Mouse (Mus musculus) erythroblast, adult 5-6 weeks (primary cell): ENCODE results near the gene Igtp. TPM values are rescaled to one million over a fixed set of nuclear protein-coding genes. Genes with fewer than 3 reads are reported as not detected.

ENCODE experiments used
- ATAC-seq: replicated peaks from 2 replicates; pipeline ENCODE4 v1.8.0; 2016; ENCODE audit warnings: moderate number of reproducible peaks, mild to moderate bottlenecking, moderate TSS enrichment, inconsistent platforms; ENCODE audit not compliant: poor library complexity, low FRiP score, severe bottlenecking
- total RNA-seq, 2 experiments: library from RNA; stranded (forward) in 1 of 2; stranded (reverse) in 1 of 2; fragments of 150-400 nt in 1 of 2; fragments of 200-764, 138-1000 nt in 1 of 2; gene quantifications; 2 replicates each; pipeline versions ENCODE4 v1.2.3 to v1.2.4; 2015 to 2017; ENCODE audit warnings: low replicate concordance in 2 of 2

Gene Igtp
- 16.3 and 19.9 TPM in 2 replicates for total RNA-seq (2015; ENCODE audit: low replicate concordance)
- total RNA-seq (2017; ENCODE audit: low replicate concordance), result 21.7 and 22.6 TPM in 2 replicates

DNA sequence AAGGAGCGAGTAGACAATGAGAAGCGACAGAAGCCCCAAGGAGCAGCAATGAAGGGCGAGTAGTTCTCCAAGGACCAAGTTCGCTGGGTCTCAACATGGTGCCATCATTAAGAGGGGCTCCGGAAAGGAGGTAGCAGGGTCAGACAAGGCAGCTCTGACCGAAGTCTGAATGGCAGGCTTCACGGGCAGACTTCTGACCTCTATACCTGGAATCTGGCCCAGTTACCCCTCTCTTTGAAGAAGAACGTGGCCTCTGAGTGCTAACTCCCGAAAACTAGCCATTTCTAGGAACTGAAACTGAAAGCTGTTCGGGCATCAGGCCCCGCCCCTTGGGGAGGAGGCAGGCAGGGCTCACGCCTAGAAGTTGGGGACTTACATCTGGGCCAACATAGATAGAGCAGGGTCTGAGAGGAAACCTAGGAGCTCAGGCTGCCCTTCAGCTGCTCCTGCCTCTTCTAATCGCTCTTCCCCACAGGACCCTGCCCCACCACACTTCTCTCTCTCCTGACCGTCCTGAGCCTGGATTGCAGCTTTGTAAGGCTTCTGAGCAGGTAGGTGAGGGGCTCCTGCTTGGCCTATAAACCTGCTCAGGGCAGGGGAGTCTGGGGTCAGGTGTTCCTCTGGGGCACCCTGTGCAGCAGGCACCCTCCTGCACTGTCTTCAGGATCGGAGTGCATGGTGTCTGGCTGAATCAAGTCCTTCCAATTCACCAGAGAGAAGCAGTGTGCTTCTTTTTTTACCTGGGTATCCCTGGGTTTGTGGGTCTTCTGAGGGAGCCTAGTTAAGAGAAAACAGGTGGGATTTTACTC, at the start of gene Igtp, which contains the start of gene Irgm2:
TSS of gene Igtp (plus strand) at position 328 of the 809 bp plus-strand sequence.
TSS of gene Irgm2 (plus strand) at position 390 of the 809 bp plus-strand sequence.
- ATAC-seq, result peak; percentile 98

DNA sequence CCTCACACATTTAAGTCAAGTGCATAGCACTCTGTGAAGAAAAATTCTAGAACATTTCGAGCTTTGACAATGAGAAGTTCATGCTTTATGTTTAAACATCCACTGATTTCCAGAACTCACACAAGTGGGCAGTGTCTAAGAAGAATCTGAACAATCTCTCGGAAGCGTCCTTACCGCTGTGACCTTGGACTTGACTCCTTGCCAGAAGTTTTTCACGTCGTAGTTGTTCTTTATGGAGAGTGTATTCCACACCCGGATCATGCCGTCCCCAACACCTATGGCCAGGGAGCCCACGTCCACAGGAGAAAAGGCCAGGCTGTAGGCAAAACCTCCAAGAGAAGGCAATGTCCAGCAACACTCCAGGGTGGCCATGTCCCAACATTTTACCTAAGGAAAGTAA, 43.9 kb upstream of the Igtp start:
- no peak for ATAC-seq

- ATAC-seq, result no peak
These were observed 42.5 kb upstream of the Igtp start for GRCm38 (mm10) chr11:58156871-58157270.

GRCm38 (mm10) chr11:58165072-58165471, 34.3 kb upstream of the Igtp start:
- ATAC-seq, result no peak

DNA sequence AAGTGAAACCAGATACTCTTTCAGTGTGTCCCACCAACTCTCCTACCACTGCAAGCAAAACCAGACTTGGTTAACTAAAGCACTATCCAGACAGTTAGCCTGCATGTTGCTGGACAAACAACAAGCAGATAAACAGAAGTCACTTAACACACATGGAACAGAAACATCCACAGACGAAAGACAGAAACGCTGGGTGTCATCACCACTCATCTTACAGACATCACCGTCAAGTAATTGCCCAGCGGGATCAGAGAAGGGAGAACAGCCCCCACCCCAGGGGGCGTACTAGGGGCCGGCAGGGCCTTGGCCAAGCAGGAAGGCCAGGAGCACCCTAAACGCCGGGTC, 31.6 kb upstream of the Igtp start:
- ATAC-seq, result peak; percentile 4; the same call in 1 of the 2 replicates

DNA sequence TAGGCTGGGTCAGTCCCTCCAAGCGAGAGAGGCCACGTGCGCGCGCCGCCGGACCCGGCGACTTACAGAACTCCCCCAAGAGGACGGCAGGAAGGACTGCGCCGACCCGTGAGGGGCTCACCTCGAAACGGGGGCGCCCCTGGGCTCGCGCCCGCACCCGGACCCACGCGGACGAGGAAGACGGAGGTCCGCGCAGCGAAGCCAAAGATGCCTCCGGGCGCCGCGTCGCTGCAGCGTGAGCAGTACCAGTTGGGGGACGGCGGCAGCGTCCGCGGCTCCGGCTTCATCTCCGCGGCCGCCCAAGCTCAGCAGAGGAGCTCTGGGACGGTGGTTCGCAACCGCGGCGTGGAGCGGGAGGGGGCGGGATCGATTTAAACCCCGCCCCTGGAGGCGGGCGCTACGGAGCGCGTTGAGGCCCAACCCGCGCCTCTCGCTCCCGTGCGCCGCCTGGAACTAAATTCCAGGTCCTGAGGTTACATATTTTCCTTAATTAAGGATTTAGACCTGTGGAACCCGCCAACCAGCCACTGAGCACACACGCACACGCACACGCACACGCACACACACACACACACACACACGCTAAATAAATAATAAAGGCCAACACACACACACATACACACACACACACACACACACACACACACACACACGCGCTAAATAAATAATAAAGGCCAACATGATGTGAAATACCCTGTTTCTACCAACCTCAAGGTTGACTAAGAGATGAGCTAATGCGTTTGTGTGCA, 31.0 kb upstream of the Igtp start, which contains the start of gene Gemin5:
TSS of gene Gemin5 (minus strand) at position 373 of the 749 bp plus-strand sequence.
- peak; percentile 80 for ATAC-seq

GRCm38 (mm10) chr11:58169666-58170065, 29.7 kb upstream of the Igtp start:
- no peak for ATAC-seq

DNA sequence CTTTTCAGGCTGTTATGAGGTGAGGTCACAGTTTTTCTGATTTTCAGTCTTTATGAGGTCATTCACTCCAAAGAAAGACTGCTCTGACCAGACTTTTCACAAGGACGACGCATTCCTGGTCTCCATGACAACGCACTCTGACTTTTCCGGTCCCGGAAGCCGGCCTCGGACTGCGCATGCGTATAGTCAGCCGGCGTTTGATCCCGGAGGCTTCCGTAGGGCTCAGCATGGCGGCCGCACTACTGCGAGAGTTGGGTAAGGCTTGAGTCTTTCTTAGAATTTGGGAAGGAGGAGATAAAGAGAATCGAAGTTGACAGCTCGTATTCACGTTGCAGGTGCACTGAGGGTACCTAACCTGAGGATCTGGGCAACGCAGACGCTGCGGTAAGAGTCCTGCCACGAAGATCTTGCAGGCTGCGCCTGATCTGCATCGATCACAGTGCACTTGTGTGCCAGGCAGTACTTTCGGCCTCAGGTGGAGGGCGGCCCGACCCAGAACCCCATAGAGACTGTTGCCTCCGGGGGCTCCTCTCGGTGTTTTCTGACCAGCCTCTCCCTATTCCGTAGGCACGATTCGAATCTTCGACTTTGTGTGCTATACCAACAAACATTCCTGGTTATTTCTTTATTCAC, 27.8 kb upstream of the Igtp start, which contains the start of gene Mrpl22:
TSS of gene Mrpl22 (plus strand) at position 203 of the 633 bp plus-strand sequence.
- ATAC-seq, result peak; percentile 89

GRCm38 (mm10) chr11:58179563-58179962, 19.8 kb upstream of the Igtp start:
- ATAC-seq, result peak; percentile 86

DNA sequence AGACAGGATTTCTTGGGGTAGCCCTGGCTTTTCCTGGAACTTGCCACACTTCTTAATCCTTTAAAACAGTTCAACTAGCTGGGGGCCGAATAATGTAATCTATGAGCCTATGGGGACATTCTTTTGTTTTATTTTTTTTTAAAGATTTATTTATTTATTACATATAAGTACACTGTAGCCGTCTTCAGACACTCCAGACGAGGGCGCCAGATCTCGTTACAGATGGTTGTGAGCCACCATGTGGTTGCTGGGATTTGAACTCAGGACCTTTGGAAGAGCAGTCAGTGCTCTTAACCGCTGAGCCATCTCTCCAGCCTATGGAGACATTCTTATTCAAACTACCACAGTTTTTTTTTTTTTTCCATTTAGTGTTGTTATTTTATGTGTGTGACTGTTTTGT, 19.4 kb upstream of the Igtp start:
- ATAC-seq, result peak; percentile 33; the same call in 1 of the 2 replicates

- no peak for ATAC-seq
These were observed 18.6 kb upstream of the Igtp start for GRCm38 (mm10) chr11:58180756-58181155.

DNA sequence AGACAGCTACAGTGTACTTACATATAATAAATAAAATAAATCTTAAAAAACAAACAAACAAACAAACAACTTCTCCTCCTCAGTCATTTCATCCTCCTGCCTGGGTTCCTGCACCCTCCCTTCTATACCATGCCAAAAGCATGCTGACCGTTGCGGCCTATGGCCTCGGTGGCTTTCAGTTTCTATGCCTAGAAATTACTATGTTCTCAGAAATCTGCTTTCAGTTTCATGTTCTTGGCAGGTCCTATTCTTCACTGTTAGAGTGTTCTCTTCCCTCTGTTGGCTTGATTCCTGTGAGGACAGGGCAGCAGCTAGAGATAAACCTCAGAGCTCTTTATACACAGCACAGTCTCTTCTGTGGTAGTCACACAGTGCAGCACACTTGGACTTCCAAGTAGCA, 15.8 kb upstream of the Igtp start:
- no peak for ATAC-seq

DNA sequence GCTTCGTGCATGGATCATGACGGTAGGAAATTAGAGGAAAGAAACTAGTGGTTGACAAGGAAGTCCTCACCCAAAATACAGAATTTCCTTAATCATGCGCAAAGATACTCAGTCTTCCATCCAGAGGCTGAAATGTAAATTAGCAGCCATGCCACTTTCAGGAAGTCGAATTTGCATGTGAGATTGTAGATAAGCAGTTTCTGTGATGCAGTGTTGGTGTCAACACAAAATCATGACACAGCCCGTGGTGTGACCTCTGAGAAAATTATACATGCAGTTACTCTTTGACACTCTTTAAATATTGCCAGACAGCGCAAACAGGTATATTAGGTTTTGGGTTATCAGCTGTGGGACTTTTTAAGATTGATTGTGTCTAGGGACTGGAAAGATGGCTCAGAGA, 9.7 kb upstream of the Igtp start:
- no peak for ATAC-seq

- no peak for ATAC-seq
These were observed 6.0 kb upstream of the Igtp start for GRCm38 (mm10) chr11:58193326-58193725.

GRCm38 (mm10) chr11:58193860-58194520, 5.4 kb upstream of the Igtp start:
- ATAC-seq, result no peak

DNA sequence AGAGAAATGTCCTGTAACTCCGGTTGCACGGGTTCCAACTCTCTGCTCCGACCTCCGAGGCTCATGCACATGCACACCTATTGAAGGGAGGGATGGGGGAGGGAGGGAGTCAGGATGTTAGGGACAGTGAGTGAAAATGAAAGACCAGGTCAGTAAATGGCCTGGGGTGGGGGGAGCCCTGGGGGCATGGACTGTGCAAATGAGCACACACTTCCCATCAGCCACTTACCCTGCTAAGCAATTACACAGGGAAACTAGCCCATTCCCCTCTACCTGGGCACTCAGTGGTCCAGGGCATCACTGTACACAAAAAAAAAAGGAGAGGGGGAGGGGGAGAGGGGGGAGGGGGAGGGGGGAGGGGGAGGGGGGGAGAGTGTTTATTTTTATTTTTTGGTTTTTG, 693 bp upstream of the Igtp start:
- no peak for ATAC-seq

DNA sequence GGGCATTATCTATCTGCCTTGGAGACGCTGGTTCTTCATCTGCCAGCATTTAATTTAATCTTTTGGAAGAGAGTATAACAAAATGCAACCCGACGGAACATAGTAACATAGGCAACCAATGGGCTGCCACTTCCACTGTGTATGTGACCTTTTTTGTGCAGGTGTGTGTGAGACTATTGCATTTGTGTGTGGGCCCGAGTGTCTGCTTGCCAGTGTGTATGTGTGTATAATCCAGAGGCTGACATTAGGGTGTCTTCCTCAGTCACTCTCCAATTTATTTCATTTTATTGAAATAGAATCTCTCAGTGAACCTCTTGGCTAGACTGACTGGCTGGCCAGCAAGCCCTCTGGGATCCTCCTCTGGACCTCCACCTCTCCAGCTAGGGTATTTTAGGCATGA, 870 bp downstream of the Igtp start:
- ATAC-seq, result no peak

DNA sequence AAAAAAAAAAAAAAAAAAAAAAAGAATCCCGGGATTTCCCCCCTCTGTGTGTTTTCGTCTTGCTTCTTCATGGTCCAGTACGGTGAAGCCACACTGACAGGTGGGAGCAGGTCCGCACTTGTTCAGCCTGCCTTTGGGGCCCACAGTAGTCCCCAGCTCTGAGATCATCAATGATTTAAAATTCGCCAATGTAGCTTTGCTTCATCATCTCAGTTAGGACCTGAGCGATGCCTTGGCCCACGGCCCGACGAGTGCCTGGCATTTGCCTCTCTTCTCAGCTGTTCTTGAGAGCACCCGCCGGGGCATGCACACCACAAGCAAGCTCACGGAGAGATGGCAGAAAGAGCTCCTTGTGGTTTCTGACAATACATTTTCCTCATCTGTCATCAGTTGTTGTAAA, 1.7 kb downstream of the Igtp start:
- no peak for ATAC-seq

DNA sequence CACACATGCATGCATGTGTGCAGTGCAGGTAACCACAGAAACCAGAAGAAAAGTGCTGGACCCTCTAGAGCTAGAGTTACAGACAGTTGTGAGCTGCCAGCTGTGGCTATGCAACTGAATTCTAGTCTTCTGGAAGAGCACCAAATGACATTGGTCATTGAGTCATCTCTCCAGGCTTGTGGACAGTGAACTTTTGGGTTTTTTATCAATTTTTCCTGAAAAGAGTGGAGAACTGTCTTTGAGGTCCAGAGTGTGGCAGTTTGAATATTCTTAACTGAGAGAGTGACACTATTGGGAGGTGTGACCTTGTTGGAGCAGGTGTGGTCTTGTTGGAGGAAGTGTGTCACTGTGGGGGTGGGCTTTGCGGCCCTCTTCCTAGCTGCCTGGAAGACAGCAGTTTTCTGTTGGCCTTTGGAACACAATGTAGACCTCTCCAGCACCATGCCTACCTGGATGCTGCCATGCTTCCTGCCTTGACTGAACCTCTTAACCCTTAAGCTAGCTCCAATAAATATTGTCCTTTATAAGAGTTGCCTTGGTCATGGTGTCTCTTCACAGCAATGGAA, 11.0 kb downstream of the Igtp start:
- ATAC-seq, result no peak
